Mouse (Mus musculus): ENCODE measurements around the gene Ier5.

- TF ChIP-seq CTCF (IDR thresholded peaks at IDR 0.05; ENCODE audit: low read depth, low read length) (no peak), POLR2A (IDR thresholded peaks at IDR 0.05; ENCODE audit: borderline replicate concordance, low read depth, low read length) (no peak)
Measured at GRCm38 (mm10) chr1:155090736-155091135, 8.7 kb downstream of the Ier5 start.

All from bone marrow macrophage, adult 2 months (primary cell).